Mouse (Mus musculus) lung, embryonic 14.5 days (tissue): ENCODE data around the gene Pkp1. TPM values are rescaled to one million over a fixed set of nuclear protein-coding genes. Genes with fewer than 3 reads are reported as not detected.

Experiments
- ATAC-seq: fragments of 200-750 bp; cut with Nextera tagmentation; 2 replicates; pipeline ENCODE4 v1.8.0; 2017; ENCODE audit warnings: mild to moderate bottlenecking, moderate TSS enrichment, moderate library complexity; ENCODE audit not compliant: insufficient read depth
- DNase-seq: peaks from one replicate; pipeline ENCODE4 v3.0.0-alpha.2; 2015
- H3K27ac ChIP-seq: fragments of 300-500 bp; sonication (generic); 2 replicates; pipeline ENCODE4 v1.5.1; 2014; ENCODE audit warnings: low read depth, mild to moderate bottlenecking, moderate library complexity
- H3K27me3 ChIP-seq: fragments of 300-500 bp; sonication (generic); 2 replicates; pipeline ENCODE4 v1.6.1; 2014; ENCODE audit warnings: low read length, control low read depth; ENCODE audit not compliant: insufficient read depth
- H3K36me3 ChIP-seq: fragments of 300-500 bp; sonication (generic); 2 replicates; pipeline ENCODE4 v1.6.1; 2014; ENCODE audit warnings: control low read depth; ENCODE audit not compliant: insufficient read depth
- H3K4me1 ChIP-seq: fragments of 300-500 bp; sonication (generic); 2 replicates; pipeline ENCODE4 v1.6.1; 2014; ENCODE audit warnings: antibody characterized with exemption, control low read depth; ENCODE audit not compliant: insufficient read depth
- H3K4me2 ChIP-seq: fragments of 300-500 bp; sonication (generic); 2 replicates; pipeline ENCODE4 v1.6.1; 2014; ENCODE audit warnings: mild to moderate bottlenecking
- H3K4me3 ChIP-seq: fragments of 300-500 bp; sonication (generic); 2 replicates; pipeline ENCODE4 v1.5.1; 2014; ENCODE audit warnings: low read depth, low read length
- H3K9ac ChIP-seq: fragments of 300-500 bp; sonication (generic); 2 replicates; pipeline ENCODE4 v1.6.1; 2014
- H3K9me3 ChIP-seq: fragments of 300-500 bp; sonication (generic); 2 replicates; pipeline ENCODE4 v1.6.1; 2016; ENCODE audit warnings: low read depth, low read length, control low read depth
- CTCF ChIP-seq: IDR thresholded peaks from 2 replicates; pipeline ENCODE4 v1.5.1; 2016; ENCODE audit warnings: antibody characterized with exemption, low read depth
- WGBS: fragments of 180-500 bp; shearing (Covaris S2); extraction: QIAGEN DNeasy Blood & Tissue Kit; methylation state at CpG from one replicate; pipeline ENCODE4 v1.1.7; 2014; 5-methylcytosine and 5-hydroxymethylcytosine counted together
- polyA plus RNA-seq: library from polyadenylated mRNA; unstranded; fragments of >200 nt; fragmentation: Nextera tagmentation; extraction: Ambion mirVana; gene quantifications from 2 replicates; pipeline ENCODE4 v1.2.1, GENCODE M21; 2014

Gene Pkp1
- polyA plus RNA-seq, 1 experiment from 2014 or later: 0.09 TPM

- TF ChIP-seq CTCF: no peak
- WGBS: 59% methylated on average over 15 of the region's 15 CpGs
- Histone ChIP-seq H3K9me3 (no peaks in the 10 kb centered on the region), H3K27ac (no peak overlapping the region), H3K4me3 (no peak overlapping the region), H3K4me2 (no peak overlapping the region), H3K36me3 (no peaks in the 10 kb centered on the region), H3K9ac (no peak overlapping the region), H3K4me1 (peaks cover 4% of the 10 kb centered on the region), H3K27me3 (no peaks in the 10 kb centered on the region)
- no peak for ATAC-seq
- DNase-seq: no peak
Measured at GRCm38 (mm10) chr1:135840675-135841395, 78.2 kb downstream of the Pkp1 start.

- peaks cover 8% of the 10 kb centered on the region for H3K4me1 ChIP-seq
- H3K36me3 ChIP-seq: no peaks in the 10 kb centered on the region
- H3K4me3 ChIP-seq: no peak overlapping the region
- no peak overlapping the region for H3K27ac ChIP-seq
- no peak for DNase-seq
- WGBS: 81% methylated on average over 6 of the region's 6 CpGs
- ATAC-seq: no peak
- no peak for TF ChIP-seq CTCF
- no peak overlapping the region for H3K9ac ChIP-seq
- H3K9me3 ChIP-seq: no peaks in the 10 kb centered on the region
- no peaks in the 10 kb centered on the region for H3K27me3 ChIP-seq
- no peak overlapping the region for H3K4me2 ChIP-seq
Measured at GRCm38 (mm10) chr1:135839065-135839464, 79.9 kb downstream of the Pkp1 start.

GRCm38 (mm10) chr1:135838626-135839025, 80.4 kb downstream of the Pkp1 start:
- TF ChIP-seq CTCF: no peak
- Histone ChIP-seq H3K4me1 (peaks cover 8% of the 10 kb centered on the region), H3K36me3 (no peaks in the 10 kb centered on the region), H3K4me3 (no peak overlapping the region), H3K27ac (no peak overlapping the region), H3K9ac (no peak overlapping the region), H3K27me3 (no peaks in the 10 kb centered on the region), H3K4me2 (no peak overlapping the region), H3K9me3 (no peaks in the 10 kb centered on the region)
- no peak for ATAC-seq
- DNase-seq: no peak
- WGBS: 62% methylated on average over 4 of the region's 4 CpGs

- 29% methylated on average over 9 of the region's 9 CpGs for WGBS
- H3K4me1 ChIP-seq: peaks cover 8% of the 10 kb centered on the region
- DNase-seq: peak; percentile 59
Measured at GRCm38 (mm10) chr1:135835716-135836483, 83.1 kb downstream of the Pkp1 start, which contains the start of gene Tnnt2. Tnnt2 (plus strand) TSS chr1:135836354.

GRCm38 (mm10) chr1:135834983-135835382, 84.0 kb downstream of the Pkp1 start:
- Histone ChIP-seq H3K9me3 (no peaks in the 10 kb centered on the region), H3K9ac (no peak overlapping the region), H3K36me3 (no peaks in the 10 kb centered on the region), H3K4me3 (no peak overlapping the region), H3K4me2 (no peak overlapping the region), H3K27me3 (no peaks in the 10 kb centered on the region), H3K4me1 (peaks cover 8% of the 10 kb centered on the region), H3K27ac (no peak overlapping the region)
- 73% methylated on average over 8 of the region's 8 CpGs for WGBS
- no peak for ATAC-seq
- no peak for DNase-seq
- TF ChIP-seq CTCF: no peak

More at GRCm38 (mm10) chr1:135835716-135836483, 83.1 kb downstream of the Pkp1 start, which contains the start of gene Tnnt2:
- Histone ChIP-seq H3K9me3 (no peaks in the 10 kb centered on the region), H3K4me3 (peak within 1 kb of the TSS; percentile 10; the same call in 1 of the 2 replicates), H3K27me3 (no peaks in the 10 kb centered on the region), H3K9ac (no peak within 1 kb of the TSS), H3K4me2 (no peak within 1 kb of the TSS), H3K27ac (peak within 1 kb of the TSS; percentile 21; the same call in 1 of the 2 replicates), H3K36me3 (no peaks in the 10 kb centered on the region)
- TF ChIP-seq CTCF: no peak
- peak; percentile 64 for ATAC-seq

- WGBS: 60% methylated on average over 6 of the region's 6 CpGs
- H3K27me3 ChIP-seq: no peaks in the 10 kb centered on the region
- H3K27ac ChIP-seq: no peak overlapping the region
- H3K4me3 ChIP-seq: no peak overlapping the region
- H3K4me2 ChIP-seq: no peak overlapping the region
- no peaks in the 10 kb centered on the region for H3K9me3 ChIP-seq
- DNase-seq: no peak
- H3K36me3 ChIP-seq: no peaks in the 10 kb centered on the region
- TF ChIP-seq CTCF: 0 out of 2 replicates have a peak, but pooled peaks have one; percentile 9
- 0 out of 2 replicates have a peak, but pooled peaks have one; percentile 13 for ATAC-seq
- H3K4me1 ChIP-seq: peaks cover 8% of the 10 kb centered on the region
- H3K9ac ChIP-seq: no peak overlapping the region
Measured at GRCm38 (mm10) chr1:135834206-135834859, 84.7 kb downstream of the Pkp1 start.
